Mouse (Mus musculus): ENCODE results near the gene Foxd1.

Gene Foxd1

GRCm38 (mm10) chr13:98355559-98356111 is 1.6 kb downstream of the Foxd1 start:
- peak; percentile 24 for DNase-seq (ENCODE audit: low read depth, low spot score)

GRCm38 (mm10) chr13:98356176-98356972 is 2.3 kb downstream of the Foxd1 start:
- no peak for DNase-seq (ENCODE audit: low read depth, low spot score)

GRCm38 (mm10) chr13:98356973-98357425 is 3.0 kb downstream of the Foxd1 start:
- DNase-seq (ENCODE audit: low read depth, low spot score): no peak

GRCm38 (mm10) chr13:98357433-98358423 is 3.7 kb downstream of the Foxd1 start:
- DNase-seq (ENCODE audit: low read depth, low spot score): peak; percentile 18

- DNase-seq (ENCODE audit: low read depth, low spot score): peak; percentile 59
Observed at GRCm38 (mm10) chr13:98358424-98359181, 4.6 kb downstream of the Foxd1 start.

- DNase-seq (ENCODE audit: low read depth, low spot score): peak; percentile 16
Observed at GRCm38 (mm10) chr13:98359337-98359736, 5.3 kb downstream of the Foxd1 start.

GRCm38 (mm10) chr13:98360391-98360790 is 6.3 kb downstream of the Foxd1 start:
- DNase-seq (ENCODE audit: low read depth, low spot score): no peak

GRCm38 (mm10) chr13:98361161-98361560 is 7.1 kb downstream of the Foxd1 start:
- no peak for DNase-seq (ENCODE audit: low read depth, low spot score)

- no peak for DNase-seq (ENCODE audit: low read depth, low spot score)
Observed at GRCm38 (mm10) chr13:98363046-98363445, 9.0 kb downstream of the Foxd1 start.

- peak; percentile 7 for DNase-seq (ENCODE audit: low read depth, low spot score)
Observed at GRCm38 (mm10) chr13:98365081-98365480, 11.0 kb downstream of the Foxd1 start.

GRCm38 (mm10) chr13:98365766-98366421 is 11.9 kb downstream of the Foxd1 start:
- DNase-seq (ENCODE audit: low read depth, low spot score): peak; percentile 58

- peak; percentile 35 for DNase-seq (ENCODE audit: low read depth, low spot score)
Observed at GRCm38 (mm10) chr13:98366469-98367275, 12.6 kb downstream of the Foxd1 start.

- DNase-seq (ENCODE audit: low read depth, low spot score): no peak
Observed at GRCm38 (mm10) chr13:98367601-98368000, 13.6 kb downstream of the Foxd1 start.

GRCm38 (mm10) chr13:98369046-98369445 is 15.0 kb downstream of the Foxd1 start:
- no peak for DNase-seq (ENCODE audit: low read depth, low spot score)

- no peak for DNase-seq (ENCODE audit: low read depth, low spot score)
Observed at GRCm38 (mm10) chr13:98374560-98374959, 20.5 kb downstream of the Foxd1 start.

GRCm38 (mm10) chr13:98374979-98375378 is 20.9 kb downstream of the Foxd1 start:
- DNase-seq (ENCODE audit: low read depth, low spot score): no peak

GRCm38 (mm10) chr13:98377746-98378145 is 23.7 kb downstream of the Foxd1 start:
- DNase-seq (ENCODE audit: low read depth, low spot score): no peak

GRCm38 (mm10) chr13:98382751-98383150 is 28.7 kb downstream of the Foxd1 start:
- no peak for DNase-seq (ENCODE audit: low read depth, low spot score)

- DNase-seq (ENCODE audit: low read depth, low spot score): no peak
Observed at GRCm38 (mm10) chr13:98383911-98384498, 30.0 kb downstream of the Foxd1 start.

Data from R1 (cell line).